Mouse (Mus musculus) left cerebral cortex, adult 2 months (tissue): ENCODE measurements around the gene Stradb. TPM values are rescaled to one million over a fixed set of nuclear protein-coding genes. Genes with fewer than 3 reads are reported as not detected.
A peak's percentile ranks its signal among the peaks of the same experiment; 100 is the strongest.
"Not testable (repeated sequence)": the region's sequence is repeated elsewhere in the genome, so short reads cannot be mapped to it uniquely, and the experiment has no call there.

ENCODE experiments used
- DNase-seq, 2 experiments: peaks; one replicate each; pipeline ENCODE4 v3.0.0; 2021 to 2022; ENCODE audit warnings: low spot score in 2 of 2, mixed read lengths in 1 of 2; ENCODE audit errors: extremely low spot score in 1 of 2
- H3K27ac ChIP-seq: fragments of 200-600 bp; 2 replicates; pipeline ENCODE4 v1.8.1; 2022
- H3K4me3 ChIP-seq: fragments of 200-600 bp; 2 replicates; pipeline ENCODE4 v1.8.1; 2022
- CTCF ChIP-seq: fragments of 200-600 bp; IDR thresholded peaks from 2 replicates; pipeline ENCODE4 v1.8.1; 2022; ENCODE audit warnings: antibody characterized with exemption, mild to moderate bottlenecking, moderate library complexity
- intact Hi-C: fragments of 180-260 bp; cut with DNase I; formaldehyde crosslinking; loops from one replicate; pipeline ENCODE4 v1.15.1; 2025
- total RNA-seq, 2 experiments: library from RNA; stranded (reverse); gene quantifications; 2 replicates each; pipeline ENCODE4 v1.2.3; 2021

Stradb gene
- total RNA-seq, 2 experiments from 2014 or later, result 59.3 to 59.6 TPM

DNA sequence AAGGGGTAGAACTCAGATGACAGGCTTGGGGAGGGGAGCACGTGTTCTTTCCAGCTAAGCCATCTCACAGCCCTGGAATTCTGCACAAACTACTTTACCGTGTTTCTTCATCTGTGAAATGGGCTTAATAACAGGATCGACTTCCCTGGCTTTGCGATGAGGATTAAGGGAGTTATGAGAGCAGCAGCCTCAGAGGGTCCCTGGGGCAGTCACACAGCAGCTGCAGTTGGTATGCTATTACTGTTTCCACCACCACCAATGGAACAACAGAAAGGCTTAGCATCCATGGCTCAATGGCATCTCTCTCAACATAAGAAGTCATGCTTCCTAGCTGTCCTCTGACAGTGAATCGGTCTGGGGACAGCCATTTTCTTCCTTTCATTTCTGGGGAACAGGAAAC, 20.8 kb upstream of the Stradb start:
- TF ChIP-seq CTCF, result no peak
- H3K4me3 ChIP-seq, result no peak overlapping the region
- peak overlapping the region; percentile 15; the same call in 1 of the 2 replicates for H3K27ac ChIP-seq
- DNase-seq, result no peak
- intact Hi-C loops, result no loop called here

GRCm38 (mm10) chr1:58952997-58953396, 20.3 kb upstream of the Stradb start:
- no peak for TF ChIP-seq CTCF
- intact Hi-C loops, result no loop called here
- DNase-seq, result no peak
- no peak overlapping the region for H3K4me3 ChIP-seq
- peak overlapping the region; percentile 15; the same call in 1 of the 2 replicates for H3K27ac ChIP-seq

- intact Hi-C loops, result no loop called here
- no peak for DNase-seq
- TF ChIP-seq CTCF, result no peak
- H3K4me3 ChIP-seq, result no peak overlapping the region
- H3K27ac ChIP-seq, result no peak overlapping the region; the same call in 1 of the 2 replicates
Observed at GRCm38 (mm10) chr1:58953686-58954434, 19.5 kb upstream of the Stradb start.

DNA sequence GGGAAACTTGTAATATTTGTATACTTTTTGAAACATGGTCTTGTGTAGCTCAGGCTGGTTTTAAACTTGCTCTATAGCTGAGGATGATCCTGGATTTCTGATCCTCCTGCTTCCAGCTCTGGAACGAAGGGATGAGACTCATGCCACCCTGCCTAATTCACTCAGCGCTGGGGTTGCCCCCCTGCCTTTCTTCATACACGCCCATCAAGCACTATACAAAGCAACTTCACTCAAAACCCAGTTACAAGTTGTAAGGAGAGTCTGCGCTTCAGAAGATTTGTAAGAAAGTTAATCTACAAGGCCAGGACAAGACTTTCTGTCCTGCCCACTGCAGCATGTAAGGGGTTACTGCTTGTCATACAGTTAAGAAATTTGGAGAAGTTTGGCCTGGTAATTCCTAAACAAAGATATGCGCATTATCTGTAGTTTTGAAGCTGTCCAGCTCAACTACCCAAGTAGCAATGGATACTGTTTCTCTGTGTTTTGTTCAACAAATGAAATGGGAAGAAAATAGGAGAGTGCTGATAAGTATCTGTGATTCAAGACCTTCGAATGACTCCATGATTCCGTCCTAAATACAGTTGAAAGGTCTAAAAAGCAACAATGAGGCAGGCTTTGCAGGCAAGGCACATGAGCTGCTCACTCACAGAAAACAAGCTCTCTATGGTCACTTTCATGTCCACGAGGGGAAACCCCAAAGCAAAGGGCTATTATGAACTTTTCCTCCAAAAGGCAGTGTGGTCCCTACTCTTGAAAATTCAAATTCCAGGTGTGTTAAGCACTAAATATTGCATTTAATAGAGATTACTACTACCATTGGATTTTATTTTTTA, 18.5 kb upstream of the Stradb start:
- no peak for DNase-seq
- TF ChIP-seq CTCF, result no peak
- Histone ChIP-seq H3K4me3 (no peak overlapping the region), H3K27ac (no peak overlapping the region)
- intact Hi-C loops, result no loop called here

DNA sequence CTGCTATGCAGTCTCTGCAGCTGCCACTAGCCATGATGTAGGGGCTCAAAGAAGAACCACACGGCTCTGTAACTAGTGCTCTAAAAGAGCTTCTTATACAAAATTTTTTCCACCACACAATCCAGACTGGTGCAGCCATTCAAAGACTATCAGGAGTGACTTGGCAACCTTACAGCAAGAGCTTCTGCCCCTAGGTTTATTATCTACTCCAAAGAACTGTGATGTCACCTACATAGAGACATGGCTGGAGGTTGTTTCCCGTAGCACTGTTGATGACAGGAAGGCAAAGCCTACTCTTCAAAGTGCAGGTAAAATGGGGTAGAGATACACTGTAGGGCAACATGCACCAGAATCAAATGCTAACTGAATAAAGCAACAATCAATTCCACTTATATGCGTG, 17.6 kb upstream of the Stradb start:
- Histone ChIP-seq H3K27ac (no peak overlapping the region), H3K4me3 (no peak overlapping the region)
- no peak for TF ChIP-seq CTCF
- no peak for DNase-seq
- intact Hi-C loops, result no loop called here

DNA sequence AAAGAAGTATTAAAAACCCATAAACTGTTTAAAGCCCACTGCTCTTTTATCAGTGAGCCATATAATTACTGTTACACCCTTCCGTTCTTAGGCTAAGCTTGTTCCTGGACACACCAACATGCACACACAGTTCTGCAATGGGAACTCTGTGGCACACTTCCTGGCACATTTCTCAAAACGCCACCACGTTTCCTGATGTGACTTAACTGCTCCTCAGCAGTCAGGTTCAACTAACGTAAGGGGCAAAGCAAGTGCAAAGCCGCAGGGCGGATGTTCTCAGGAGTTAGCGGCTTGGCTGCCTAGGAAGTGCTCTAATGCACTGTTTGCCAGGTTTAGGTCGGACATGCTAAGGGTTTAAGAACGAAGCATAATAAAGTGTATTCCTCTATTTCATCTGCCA, 17.1 kb upstream of the Stradb start:
- intact Hi-C loops, result no loop called here
- Histone ChIP-seq H3K27ac (no peak overlapping the region), H3K4me3 (no peak overlapping the region)
- DNase-seq, result no peak
- no peak for TF ChIP-seq CTCF

- no peak for TF ChIP-seq CTCF
- H3K4me3 ChIP-seq, result no peak overlapping the region
- H3K27ac ChIP-seq, result peak overlapping the region; percentile 5; the same call in 1 of the 2 replicates
- no peak for DNase-seq
- intact Hi-C loops, result no loop called here
Observed at GRCm38 (mm10) chr1:58957931-58958330, 15.4 kb upstream of the Stradb start.

DNA sequence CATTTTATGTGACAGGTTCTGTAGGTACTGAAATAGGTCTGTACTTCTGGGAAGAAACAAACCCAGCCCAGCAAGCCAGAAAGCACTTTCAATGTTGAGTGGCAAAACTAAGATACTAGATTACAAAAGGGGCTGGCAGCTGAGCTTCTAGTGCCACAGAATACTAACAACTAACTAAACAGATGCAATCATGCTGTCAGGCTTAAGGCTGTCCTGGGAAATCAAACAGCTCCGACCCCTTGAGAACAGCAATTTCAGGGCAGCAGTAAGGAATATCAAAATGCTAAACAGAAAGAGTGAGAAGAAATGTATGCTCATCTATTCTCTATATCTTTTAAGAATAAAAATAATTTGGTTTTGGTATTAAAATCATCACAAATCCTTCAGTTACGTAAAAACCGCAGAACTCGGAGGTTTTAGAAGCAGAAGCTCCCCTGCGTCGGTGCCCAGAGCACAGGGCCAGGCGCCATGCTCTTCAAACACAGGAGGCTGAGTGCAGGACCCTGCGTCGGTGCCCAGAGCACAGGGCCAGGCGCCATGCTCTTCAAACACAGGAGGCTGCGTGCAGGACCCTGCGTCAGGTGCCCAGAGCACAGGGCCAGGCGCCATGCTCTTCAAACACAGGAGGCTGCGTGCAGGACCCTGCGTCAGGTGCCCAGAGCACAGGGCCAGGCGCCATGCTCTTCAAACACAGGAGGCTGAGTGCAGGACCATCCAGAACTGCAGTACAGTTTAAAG, 14.4 kb upstream of the Stradb start:
- H3K27ac ChIP-seq, intact Hi-C loops, H3K4me3 ChIP-seq, DNase-seq: not testable (repeated sequence)

- Histone ChIP-seq H3K4me3 (no peak overlapping the region), H3K27ac (no peak overlapping the region)
- no peak for TF ChIP-seq CTCF
- intact Hi-C loops, result no loop called here
- no peak for DNase-seq
Observed at GRCm38 (mm10) chr1:58959682-58960081, 13.6 kb upstream of the Stradb start.

GRCm38 (mm10) chr1:58961152-58961893, 12.0 kb upstream of the Stradb start:
- Histone ChIP-seq H3K27ac (no peak overlapping the region), H3K4me3 (no peak overlapping the region)
- no peak for TF ChIP-seq CTCF
- intact Hi-C loops, result no loop called here
- DNase-seq, result no peak

GRCm38 (mm10) chr1:58962418-58962817, 10.9 kb upstream of the Stradb start:
- Histone ChIP-seq H3K27ac (no peak overlapping the region), H3K4me3 (no peak overlapping the region)
- no peak for DNase-seq
- intact Hi-C loops, result no loop called here
- no peak for TF ChIP-seq CTCF
